ENCODE assay signal across 10 mouse cellular contexts in the genomic region with DNA sequence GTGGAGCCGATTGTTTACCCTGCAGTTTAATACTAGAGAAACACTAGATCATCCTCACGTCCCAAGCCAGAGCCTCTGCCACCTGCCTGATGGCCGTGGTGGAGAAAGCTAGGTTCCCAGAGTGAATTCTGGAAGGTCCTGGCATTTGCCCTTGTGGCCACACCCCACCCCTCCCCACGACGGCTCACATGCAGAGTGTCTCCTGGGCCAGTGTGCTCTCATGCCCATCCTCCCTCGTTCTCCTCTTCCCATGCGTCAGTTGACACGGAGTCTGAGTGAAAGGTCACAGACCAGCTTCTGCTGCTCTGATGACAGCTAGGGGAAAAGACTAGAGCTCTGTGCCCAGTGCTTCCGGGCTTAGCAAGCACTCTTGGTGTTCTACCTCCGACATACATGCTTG. TPM values are rescaled to one million over a fixed set of nuclear protein-coding genes. Genes with fewer than 3 reads are reported as not detected.
DNase-seq lines count a peak whose midpoint lies in the region; ATAC-seq and TF ChIP-seq lines count a peak whose summit lies in the region.
"Had no signal": no experiment of that assay in that cellular context is flagged by ENCODE, and none has a peak within 500 bp of the region (broad histone marks: within the 10 kb centered on the region; RNA-seq: fewer than 3 reads in every experiment).

No protein-coding gene starts in this region.

- TF ChIP-seq CTCF in heart, postnatal 0 days (IDR thresholded peaks at IDR 0.05; ENCODE audit: low read depth) = 0 out of 2 replicates have a peak, but pooled peaks have one; percentile 1

- H3K4me3 ChIP-seq in heart, postnatal 0 days (ENCODE audit: low read depth, low read length) = no peak overlapping the region
- H3K4me3 ChIP-seq in liver, embryonic 11.5 days (ENCODE audit: low read depth, low read length) = no peak overlapping the region
- no peak overlapping the region for H3K4me3 ChIP-seq in forebrain, embryonic 11.5 days (ENCODE audit: low read depth, low read length)
- H3K4me3 ChIP-seq: forebrain, embryonic 12.5 days had no signal

- no peaks in the 10 kb centered on the region for H3K9me3 ChIP-seq in heart, postnatal 0 days (replicated peaks; ENCODE audit: control insufficient read depth, low read length)
- no peaks in the 10 kb centered on the region for H3K9me3 ChIP-seq in liver, embryonic 11.5 days (ENCODE audit: control insufficient read depth, low read length)
- no peaks in the 10 kb centered on the region for H3K9me3 ChIP-seq in forebrain, embryonic 11.5 days (ENCODE audit: control insufficient read depth, low read length)
- H3K9me3 ChIP-seq: forebrain, embryonic 12.5 days had no signal

- DNase-seq in adrenal gland, adult (ENCODE audit: inconsistent age in 2 of 2, low spot score in 1 of 2) = peak; percentile 75 to 84
- DNase-seq in adrenal gland, postnatal 4 days (ENCODE audit: low spot score in 2 of 2) = no peak
- peak; percentile 86 for DNase-seq in heart, postnatal 0 days (ENCODE audit: low spot score)
- DNase-seq in liver, embryonic 11.5 days (ENCODE audit: low spot score) = no peak
- DNase-seq in testis, postnatal 10 days (ENCODE audit: low spot score) = no peak
- no peak for DNase-seq in spleen, adult 12 weeks (ENCODE audit: low spot score)
- DNase-seq in forebrain, embryonic 11.5 days (ENCODE audit: low spot score) = no peak

- H3K36me3 ChIP-seq in heart, postnatal 0 days (replicated peaks; ENCODE audit: control insufficient read depth, insufficient read depth, low read length) = no peaks in the 10 kb centered on the region
- H3K36me3 ChIP-seq in liver, embryonic 11.5 days (ENCODE audit: control insufficient read depth, insufficient read depth, low read length) = peaks cover 2% of the 10 kb centered on the region; the same call in 1 of the 2 replicates
- H3K36me3 ChIP-seq in forebrain, embryonic 11.5 days (ENCODE audit: control insufficient read depth, insufficient read depth, low read length) = no peaks in the 10 kb centered on the region
- H3K36me3 ChIP-seq: forebrain, embryonic 12.5 days had no signal

- H3K9ac ChIP-seq in heart, postnatal 0 days (replicated peaks; ENCODE audit: low read depth, low read length) = no peak overlapping the region
- H3K9ac ChIP-seq in liver, embryonic 11.5 days (ENCODE audit: low read depth, low read length) = peak overlapping the region; percentile 43
- H3K9ac ChIP-seq in forebrain, embryonic 11.5 days (ENCODE audit: low read length) = no peak overlapping the region
- H3K9ac ChIP-seq: forebrain, embryonic 12.5 days had no signal

- 12% methylated on average over 10 of the region's 10 CpGs for WGBS in heart, postnatal 0 days
- WGBS in liver, embryonic 11.5 days = 54% methylated on average over 10 of the region's 10 CpGs
- 81% methylated on average over 10 of the region's 10 CpGs for WGBS in forebrain, embryonic 11.5 days

- peaks cover 79% of the 10 kb centered on the region for H3K4me1 ChIP-seq in heart, postnatal 0 days (ENCODE audit: control insufficient read depth, insufficient read depth)
- peaks cover 86% of the 10 kb centered on the region for H3K4me1 ChIP-seq in liver, embryonic 11.5 days (replicated peaks; ENCODE audit: control insufficient read depth, insufficient read depth, low read length)
- H3K4me1 ChIP-seq in forebrain, embryonic 11.5 days (replicated peaks; ENCODE audit: control insufficient read depth, insufficient read depth, low read length) = peaks cover 2% of the 10 kb centered on the region; the same call in 1 of the 2 replicates

- TF ChIP-seq EP300 in heart, postnatal 0 days (IDR thresholded peaks at IDR 0.05; ENCODE audit: low read depth) = 0 out of 2 replicates have a peak, but pooled peaks have one; percentile 36

- peak overlapping the region; percentile 22; the same call in 1 of the 2 replicates for H3K4me2 ChIP-seq in heart, postnatal 0 days (ENCODE audit: low read depth, low read length)
- H3K4me2 ChIP-seq in liver, embryonic 11.5 days = peak overlapping the region; percentile 76
- no peak overlapping the region for H3K4me2 ChIP-seq in forebrain, embryonic 11.5 days (ENCODE audit: low read depth, low read length, severe bottlenecking)
- H3K4me2 ChIP-seq: forebrain, embryonic 12.5 days had no signal

- no peaks in the 10 kb centered on the region for H3K27me3 ChIP-seq in heart, postnatal 0 days (ENCODE audit: control insufficient read depth, insufficient read depth, low read length)
- no peaks in the 10 kb centered on the region for H3K27me3 ChIP-seq in liver, embryonic 11.5 days (replicated peaks; ENCODE audit: control insufficient read depth, insufficient read depth, low read length)
- H3K27me3 ChIP-seq in forebrain, embryonic 11.5 days (ENCODE audit: control insufficient read depth, insufficient read depth, low read length) = no peaks in the 10 kb centered on the region

- peak overlapping the region; percentile 77 for H3K27ac ChIP-seq in heart, postnatal 0 days (ENCODE audit: low read depth)
- peak overlapping the region; percentile 64 for H3K27ac ChIP-seq in liver, embryonic 11.5 days (ENCODE audit: low read depth, low read length)
- no peak overlapping the region for H3K27ac ChIP-seq in forebrain, embryonic 11.5 days (ENCODE audit: low read depth, low read length)
- H3K27ac ChIP-seq: forebrain, embryonic 12.5 days had no signal

- ATAC-seq in activated CD4-positive, CD25-positive, alpha-beta regulatory T cell, adult 4 months = peak; percentile 28
- peak; percentile 31 for ATAC-seq in heart, postnatal 0 days (ENCODE audit: insufficient read depth, low read depth)
- ATAC-seq in liver, embryonic 11.5 days (replicated peaks; ENCODE audit: low FRiP score) = no peak
- no peak for ATAC-seq in forebrain, embryonic 11.5 days (replicated peaks; ENCODE audit: low FRiP score)

RNA-seq across cellular contexts. Expression of a gene that starts 7.0 kb away (rescaled TPM):
- total RNA-seq in adrenal gland, postnatal 4 days (2021) = 10 to 100 TPM; 10.4 to 10.7 TPM
- polyA plus RNA-seq in activated CD4-positive, CD25-positive, alpha-beta regulatory T cell, adult 4 months (2017; shearing (Covaris generic)) = 1 to 10 TPM; 8.1 to 8.8 TPM
- total RNA-seq in heart, postnatal 0 days (2014; rRNA removed; ENCODE audit: low replicate concordance) = 38.2 and 39.1 TPM in 2 replicates
- 23.0 and 23.7 TPM in 2 replicates for polyA plus RNA-seq in heart, postnatal 0 days (2015; fragmentation: Nextera tagmentation; extraction: Ambion mirVana)
- polyA plus RNA-seq in liver, embryonic 11.5 days (2014; fragmentation: Nextera tagmentation; extraction: Ambion mirVana) = 13.4 and 15.1 TPM in 2 replicates
- 1.8 and 1.9 TPM in 2 replicates for polyA plus RNA-seq in forebrain, embryonic 11.5 days (2014; fragmentation: Nextera tagmentation; extraction: Ambion mirVana)

RNA-seq across cellular contexts. Expression of a gene that starts 20.5 kb away (rescaled TPM):
- total RNA-seq in adrenal gland, postnatal 4 days (2021) = under 1 TPM; 0.48 to 0.93 TPM
- not detected for polyA plus RNA-seq in activated CD4-positive, CD25-positive, alpha-beta regulatory T cell, adult 4 months (2017; shearing (Covaris generic))
- 1.7 and 1.8 TPM in 2 replicates for total RNA-seq in heart, postnatal 0 days (2014; rRNA removed; ENCODE audit: low replicate concordance)
- polyA plus RNA-seq in heart, postnatal 0 days (2015; fragmentation: Nextera tagmentation; extraction: Ambion mirVana) = 0.23 and 0.31 TPM in 2 replicates
- 1.5 and 1.6 TPM in 2 replicates for polyA plus RNA-seq in liver, embryonic 11.5 days (2014; fragmentation: Nextera tagmentation; extraction: Ambion mirVana)
- 0.17 and 0.23 TPM in 2 replicates for polyA plus RNA-seq in forebrain, embryonic 11.5 days (2014; fragmentation: Nextera tagmentation; extraction: Ambion mirVana)

RNA-seq across cellular contexts. Expression of a gene that starts 32.1 kb away (rescaled TPM):
- not detected for total RNA-seq in adrenal gland, postnatal 4 days (2021)
- not detected for polyA plus RNA-seq in activated CD4-positive, CD25-positive, alpha-beta regulatory T cell, adult 4 months (2017; shearing (Covaris generic))
- not detected in 2 replicates for total RNA-seq in heart, postnatal 0 days (2014; rRNA removed; ENCODE audit: low replicate concordance)
- not detected in 2 replicates for polyA plus RNA-seq in heart, postnatal 0 days (2015; fragmentation: Nextera tagmentation; extraction: Ambion mirVana)
- not detected in 2 replicates for polyA plus RNA-seq in liver, embryonic 11.5 days (2014; fragmentation: Nextera tagmentation; extraction: Ambion mirVana)
- polyA plus RNA-seq in forebrain, embryonic 11.5 days (2014; fragmentation: Nextera tagmentation; extraction: Ambion mirVana) = not detected in 2 replicates
- total RNA-seq: layer of hippocampus, postnatal 25 days had no signal

RNA-seq across cellular contexts. Expression of a gene that starts 33.3 kb away (rescaled TPM):
- total RNA-seq in adrenal gland, postnatal 4 days (2021) = 10 to 100 TPM; 62.9 to 65.6 TPM
- 10 to 100 TPM; 62.8 to 67.6 TPM for polyA plus RNA-seq in activated CD4-positive, CD25-positive, alpha-beta regulatory T cell, adult 4 months (2017; shearing (Covaris generic))
- total RNA-seq in heart, postnatal 0 days (2014; rRNA removed; ENCODE audit: low replicate concordance) = 120 and 123 TPM in 2 replicates
- polyA plus RNA-seq in heart, postnatal 0 days (2015; fragmentation: Nextera tagmentation; extraction: Ambion mirVana) = 88.6 and 97.6 TPM in 2 replicates
- 98.1 and 103 TPM in 2 replicates for polyA plus RNA-seq in liver, embryonic 11.5 days (2014; fragmentation: Nextera tagmentation; extraction: Ambion mirVana)
- polyA plus RNA-seq in forebrain, embryonic 11.5 days (2014; fragmentation: Nextera tagmentation; extraction: Ambion mirVana) = 103 and 130 TPM in 2 replicates

RNA-seq across cellular contexts. Expression of a gene that starts 38.4 kb away (rescaled TPM):
- 1 to 10 TPM; 6.0 to 7.4 TPM for total RNA-seq in adrenal gland, postnatal 4 days (2021)
- not detected for polyA plus RNA-seq in activated CD4-positive, CD25-positive, alpha-beta regulatory T cell, adult 4 months (2017; shearing (Covaris generic))
- 1.3 and 4.5 TPM in 2 replicates for total RNA-seq in heart, postnatal 0 days (2014; rRNA removed; ENCODE audit: low replicate concordance)
- 1.0 and 2.0 TPM in 2 replicates for polyA plus RNA-seq in heart, postnatal 0 days (2015; fragmentation: Nextera tagmentation; extraction: Ambion mirVana)
- polyA plus RNA-seq in liver, embryonic 11.5 days (2014; fragmentation: Nextera tagmentation; extraction: Ambion mirVana) = 0.38 and 0.58 TPM in 2 replicates
- 1.7 and 1.9 TPM in 2 replicates for polyA plus RNA-seq in forebrain, embryonic 11.5 days (2014; fragmentation: Nextera tagmentation; extraction: Ambion mirVana)

Comparison
In these comparisons a context has a peak if more than half of its experiments do, and no peak if none do; other contexts are left out.
1. DNase-seq: peak in adrenal gland, adult (2 of 2) and heart, postnatal 0 days (single experiment); none in adrenal gland, postnatal 4 days (0 of 2), liver, embryonic 11.5 days (single experiment), testis, postnatal 10 days (single experiment), spleen, adult 12 weeks (single experiment) and forebrain, embryonic 11.5 days (single experiment).
2. ATAC-seq: peak in activated CD4-positive, CD25-positive, alpha-beta regulatory T cell, adult 4 months (single experiment) and heart, postnatal 0 days (single experiment); none in liver, embryonic 11.5 days (single experiment) and forebrain, embryonic 11.5 days (single experiment).